8 mouse cellular contexts compared by ENCODE assay signal in genomic region chr3:37643411-37643810, GRCm38 (mm10). TPM values are rescaled to one million over a fixed set of nuclear protein-coding genes. Genes with fewer than 3 reads are reported as not detected.
DNase-seq lines count a peak whose midpoint lies in the region; ATAC-seq and TF ChIP-seq lines count a peak whose summit lies in the region.
"Had no signal": no experiment of that assay in that cellular context is flagged by ENCODE, and none has a peak within 500 bp of the region (broad histone marks: within the 10 kb centered on the region; RNA-seq: fewer than 3 reads in every experiment).

No protein-coding gene starts in this region.

- no peak for TF ChIP-seq CTCF in small intestine, adult 2 months (IDR thresholded peaks at IDR 0.05; ENCODE audit: extremely low read depth, insufficient read length, insufficient replicate concordance, low read depth, low read length)

- H3K9ac ChIP-seq in lung, embryonic 15.5 days, result 0 out of 2 replicates have a peak overlapping the region, but pooled peaks have one; percentile 5
- H3K9ac ChIP-seq in forebrain, embryonic 12.5 days, result 0 out of 2 replicates have a peak overlapping the region, but pooled peaks have one; percentile 84
- H3K9ac ChIP-seq in intestine, embryonic 15.5 days, result no peak overlapping the region

- no peaks in the 10 kb centered on the region for H3K27me3 ChIP-seq in lung, embryonic 15.5 days
- peaks cover 5% of the 10 kb centered on the region; the same call in 1 of the 2 replicates for H3K27me3 ChIP-seq in forebrain, embryonic 12.5 days
- H3K27me3 ChIP-seq in intestine, embryonic 15.5 days (replicated peaks), result no peaks in the 10 kb centered on the region
- no peaks in the 10 kb centered on the region for H3K27me3 ChIP-seq in small intestine, adult 2 months (ENCODE audit: control insufficient read depth, insufficient read depth, low read length)

- peak overlapping the region; percentile 68 for H3K4me2 ChIP-seq in lung, embryonic 15.5 days
- H3K4me2 ChIP-seq in forebrain, embryonic 12.5 days, result peak overlapping the region; percentile 78
- peak overlapping the region; percentile 66 for H3K4me2 ChIP-seq in intestine, embryonic 15.5 days (replicated peaks)

- peaks cover 37% of the 10 kb centered on the region for H3K36me3 ChIP-seq in lung, embryonic 15.5 days
- H3K36me3 ChIP-seq in forebrain, embryonic 12.5 days (replicated peaks), result peaks cover 21% of the 10 kb centered on the region
- H3K36me3 ChIP-seq in intestine, embryonic 15.5 days, result peaks cover 9% of the 10 kb centered on the region; the same call in 1 of the 2 replicates
- peaks cover 15% of the 10 kb centered on the region for H3K36me3 ChIP-seq in small intestine, adult 2 months (ENCODE audit: control insufficient read depth, insufficient read depth, low read length)

- no peaks in the 10 kb centered on the region for H3K9me3 ChIP-seq in lung, embryonic 15.5 days
- no peaks in the 10 kb centered on the region for H3K9me3 ChIP-seq in forebrain, embryonic 12.5 days
- no peaks in the 10 kb centered on the region for H3K9me3 ChIP-seq in intestine, embryonic 15.5 days

- no peak overlapping the region for H3K27ac ChIP-seq in lung, embryonic 15.5 days
- peak overlapping the region; percentile 65 for H3K27ac ChIP-seq in forebrain, embryonic 12.5 days
- no peak overlapping the region for H3K27ac ChIP-seq in intestine, embryonic 15.5 days
- no peak overlapping the region for H3K27ac ChIP-seq in small intestine, adult 2 months (ENCODE audit: insufficient read depth, low read depth, low read length)

- H3K4me1 ChIP-seq in lung, embryonic 15.5 days, result peaks cover 38% of the 10 kb centered on the region
- H3K4me1 ChIP-seq in forebrain, embryonic 12.5 days, result peaks cover 25% of the 10 kb centered on the region
- peaks cover 19% of the 10 kb centered on the region for H3K4me1 ChIP-seq in intestine, embryonic 15.5 days (replicated peaks)
- H3K4me1 ChIP-seq in small intestine, adult 2 months (ENCODE audit: control insufficient read depth, insufficient read depth, insufficient read length, low read length), result peaks cover 9% of the 10 kb centered on the region

- DNase-seq in lung, postnatal 36 days, result no peak
- DNase-seq in embryo, embryonic 10 days (ENCODE audit: low spot score), result no peak
- DNase-seq: thymus, postnatal 36 days had no signal

- WGBS in lung, embryonic 15.5 days, result 76% methylated on average over 13 of the region's 13 CpGs
- 84% methylated on average over 13 of the region's 13 CpGs for WGBS in forebrain, embryonic 12.5 days
- 73% methylated on average over 13 of the region's 13 CpGs for WGBS in intestine, embryonic 15.5 days
- 88% methylated on average over 13 of the region's 13 CpGs for WGBS in small intestine, adult 2 months

- H3K4me3 ChIP-seq in lung, embryonic 15.5 days, result no peak overlapping the region
- H3K4me3 ChIP-seq in forebrain, embryonic 12.5 days (replicated peaks), result peak overlapping the region; percentile 81
- peak overlapping the region; percentile 4; the same call in 1 of the 2 replicates for H3K4me3 ChIP-seq in intestine, embryonic 15.5 days (replicated peaks)
- H3K4me3 ChIP-seq in small intestine, adult 2 months (ENCODE audit: low read depth, low read length), result peak overlapping the region; percentile 35; the same call in 1 of the 2 replicates

- TF ChIP-seq POLR2A in small intestine, adult 2 months (IDR thresholded peaks at IDR 0.05; ENCODE audit: low read depth, low read length), result no peak

- ATAC-seq in lung, embryonic 15.5 days (ENCODE audit: borderline replicate concordance, extremely low read depth, low FRiP score, low TSS enrichment), result no peak
- no peak for ATAC-seq in forebrain, embryonic 12.5 days (ENCODE audit: low FRiP score)
- no peak for ATAC-seq in intestine, embryonic 15.5 days
- no peak for ATAC-seq in megakaryocyte progenitor cell, adult 5-6 weeks (replicated peaks; ENCODE audit: poor library complexity)

RNA-seq across cellular contexts. Expression of gene Spry1, which starts 3.7 kb away (rescaled TPM):
- 15.8 and 16.7 TPM in 2 replicates for polyA plus RNA-seq in lung, embryonic 15.5 days (2015; fragmentation: Nextera tagmentation; extraction: Ambion mirVana)
- 13.5 and 13.7 TPM in 2 replicates for polyA plus RNA-seq in forebrain, embryonic 12.5 days (2016; fragmentation: Nextera tagmentation; extraction: Ambion mirVana)
- 13.4 and 14.2 TPM in 2 replicates for polyA plus RNA-seq in intestine, embryonic 15.5 days (2015; fragmentation: Nextera tagmentation; extraction: Ambion mirVana)
- 7.1 and 17.5 TPM in 2 replicates for polyA plus RNA-seq in small intestine, adult 2 months (2012; rRNA removed)
- 4.0 TPM in 2 replicates for total RNA-seq in megakaryocyte progenitor cell, adult 5-6 weeks (2015)
- total RNA-seq in megakaryocyte progenitor cell, adult 5-6 weeks (2017), result 1.3 and 2.7 TPM in 2 replicates
